Mouse (Mus musculus) olfactory bulb, adult 2 months (tissue): ENCODE measurements around the gene Cdk15.

ENCODE experiments used
- CTCF ChIP-seq: fragments of 200-500 bp; IDR thresholded peaks from 2 replicates; pipeline ENCODE4 v1.5.1; 2012; ENCODE audit warnings: low read depth, mild to moderate bottlenecking, low read length, moderate library complexity; ENCODE audit not compliant: insufficient read depth
- POLR2A ChIP-seq: fragments of 200-500 bp; IDR thresholded peaks from 2 replicates; pipeline ENCODE4 v1.6.1; 2012; ENCODE audit warnings: mild to moderate bottlenecking, low read depth, low read length, moderate library complexity; ENCODE audit not compliant: insufficient read depth

DNA sequence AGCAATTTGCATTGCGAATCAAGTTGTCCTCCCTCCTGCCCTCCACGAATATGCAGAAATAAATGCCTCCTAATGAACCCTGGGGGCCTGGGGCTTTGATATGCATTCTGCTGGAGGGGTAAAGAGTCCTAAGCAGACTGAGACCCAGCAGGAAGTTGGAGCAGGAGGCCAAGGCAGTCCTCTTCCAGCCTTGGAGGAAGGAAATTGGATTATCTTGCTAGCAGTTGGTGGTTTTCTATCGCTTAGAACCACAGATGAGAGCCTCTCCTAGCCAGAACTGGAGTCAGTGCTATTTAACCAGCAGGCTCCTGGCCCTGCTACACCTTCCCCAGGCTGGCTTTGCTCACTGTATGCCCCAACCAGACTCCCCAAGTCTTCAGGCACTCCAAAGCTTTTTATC lies 119.9 kb downstream of the Cdk15 start:
- TF ChIP-seq CTCF, result no peak
- no peak for TF ChIP-seq POLR2A
